Mouse (Mus musculus): ENCODE data around the gene Plekhh2. TPM values are rescaled to one million over a fixed set of nuclear protein-coding genes. Genes with fewer than 3 reads are reported as not detected.

The Plekhh2 gene
- polyA plus RNA-seq, 1 experiment: 28.5 TPM

GRCm38 (mm10) chr17:84642324-84642723, 130.6 kb downstream of the Plekhh2 start:
- no peak for TF ChIP-seq POLR2A (IDR thresholded peaks at IDR 0.05; ENCODE audit: control insufficient read depth, low read depth, low read length)
- H3K4me3 ChIP-seq (ENCODE audit: control insufficient read depth, low read depth, low read length): no peak overlapping the region
- H3K4me1 ChIP-seq (ENCODE audit: control insufficient read depth, insufficient read depth, low read length): no peaks in the 10 kb centered on the region
- H3K36me3 ChIP-seq (ENCODE audit: control insufficient read depth, insufficient read depth, low read length): no peaks in the 10 kb centered on the region
- H3K27me3 ChIP-seq (ENCODE audit: control insufficient read depth, insufficient read depth, low read length): no peaks in the 10 kb centered on the region
- H3K27ac ChIP-seq (ENCODE audit: control insufficient read depth, insufficient read depth, low read depth, low read length): no peak overlapping the region

- Histone ChIP-seq H3K4me3 (ENCODE audit: control insufficient read depth, low read depth, low read length) (no peak overlapping the region), H3K27ac (ENCODE audit: control insufficient read depth, insufficient read depth, low read depth, low read length) (no peak overlapping the region), H3K36me3 (ENCODE audit: control insufficient read depth, insufficient read depth, low read length) (no peaks in the 10 kb centered on the region), H3K4me1 (ENCODE audit: control insufficient read depth, insufficient read depth, low read length) (no peaks in the 10 kb centered on the region), H3K27me3 (ENCODE audit: control insufficient read depth, insufficient read depth, low read length) (no peaks in the 10 kb centered on the region)
- TF ChIP-seq POLR2A (IDR thresholded peaks at IDR 0.05; ENCODE audit: control insufficient read depth, low read depth, low read length): no peak
- no peak for TF ChIP-seq CTCF (IDR thresholded peaks at IDR 0.05; ENCODE audit: control insufficient read depth, insufficient read depth, insufficient replicate concordance, low read depth, low read length)
Measured at GRCm38 (mm10) chr17:84644292-84645050, 132.8 kb downstream of the Plekhh2 start.

GRCm38 (mm10) chr17:84645119-84645518, 133.4 kb downstream of the Plekhh2 start:
- Histone ChIP-seq H3K36me3 (ENCODE audit: control insufficient read depth, insufficient read depth, low read length) (no peaks in the 10 kb centered on the region), H3K27me3 (ENCODE audit: control insufficient read depth, insufficient read depth, low read length) (no peaks in the 10 kb centered on the region), H3K27ac (ENCODE audit: control insufficient read depth, insufficient read depth, low read depth, low read length) (no peak overlapping the region), H3K4me1 (ENCODE audit: control insufficient read depth, insufficient read depth, low read length) (no peaks in the 10 kb centered on the region), H3K4me3 (ENCODE audit: control insufficient read depth, low read depth, low read length) (no peak overlapping the region)
- TF ChIP-seq POLR2A (IDR thresholded peaks at IDR 0.05; ENCODE audit: control insufficient read depth, low read depth, low read length) (no peak), CTCF (IDR thresholded peaks at IDR 0.05; ENCODE audit: control insufficient read depth, insufficient read depth, insufficient replicate concordance, low read depth, low read length) (no peak)

DNA sequence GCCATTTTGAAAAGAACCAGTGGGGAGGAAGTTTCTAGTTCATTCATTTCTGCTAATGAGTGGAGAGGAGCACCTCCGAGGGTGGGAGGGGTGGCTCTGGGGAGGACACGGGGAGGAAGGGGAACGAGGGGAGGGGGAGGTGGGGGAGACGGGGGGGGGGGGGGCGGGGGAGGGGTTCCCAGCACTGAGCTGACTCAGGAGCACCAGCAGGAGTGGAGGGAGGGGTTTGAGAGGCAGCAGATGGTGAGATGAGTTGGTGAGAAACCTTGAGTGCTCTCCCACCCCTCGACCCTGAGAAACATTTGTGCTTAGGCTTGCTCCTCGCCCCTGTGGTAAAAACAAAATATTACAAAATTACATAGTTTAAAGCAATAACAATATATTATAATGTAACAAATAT, 134.2 kb downstream of the Plekhh2 start:
- no peaks in the 10 kb centered on the region for H3K36me3 ChIP-seq (ENCODE audit: control insufficient read depth, insufficient read depth, low read length)
- no peak overlapping the region for H3K27ac ChIP-seq (ENCODE audit: control insufficient read depth, insufficient read depth, low read depth, low read length)
- TF ChIP-seq CTCF (IDR thresholded peaks at IDR 0.05; ENCODE audit: control insufficient read depth, insufficient read depth, insufficient replicate concordance, low read depth, low read length) (no peak), POLR2A (IDR thresholded peaks at IDR 0.05; ENCODE audit: control insufficient read depth, low read depth, low read length) (no peak)
- no peaks in the 10 kb centered on the region for H3K27me3 ChIP-seq (ENCODE audit: control insufficient read depth, insufficient read depth, low read length)
- H3K4me1 ChIP-seq (ENCODE audit: control insufficient read depth, insufficient read depth, low read length): no peaks in the 10 kb centered on the region
- no peak overlapping the region for H3K4me3 ChIP-seq (ENCODE audit: control insufficient read depth, low read depth, low read length)

DNA sequence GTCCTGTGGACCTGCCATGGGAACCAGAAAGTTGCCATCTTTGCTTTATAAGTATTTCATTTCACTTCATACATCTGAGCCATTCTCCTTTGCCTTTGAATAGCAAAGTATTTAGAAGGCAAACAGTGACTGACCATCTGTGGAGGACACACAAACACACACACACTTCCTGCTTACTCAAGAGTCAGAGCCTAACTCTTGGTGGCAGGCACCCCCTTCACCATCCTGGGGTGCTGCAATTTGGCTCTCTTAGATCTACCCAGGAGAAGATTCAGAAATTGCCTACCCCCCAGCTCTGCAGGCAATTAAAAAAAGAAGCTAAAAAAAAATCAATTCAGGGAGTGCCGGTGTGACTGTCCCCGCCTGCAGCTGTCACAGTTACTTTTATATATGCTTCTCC, 134.8 kb downstream of the Plekhh2 start:
- no peaks in the 10 kb centered on the region for H3K4me1 ChIP-seq (ENCODE audit: control insufficient read depth, insufficient read depth, low read length)
- no peak overlapping the region for H3K27ac ChIP-seq (ENCODE audit: control insufficient read depth, insufficient read depth, low read depth, low read length)
- H3K36me3 ChIP-seq (ENCODE audit: control insufficient read depth, insufficient read depth, low read length): no peaks in the 10 kb centered on the region
- TF ChIP-seq POLR2A (IDR thresholded peaks at IDR 0.05; ENCODE audit: control insufficient read depth, low read depth, low read length) (no peak), CTCF (IDR thresholded peaks at IDR 0.05; ENCODE audit: control insufficient read depth, insufficient read depth, insufficient replicate concordance, low read depth, low read length) (no peak)
- H3K27me3 ChIP-seq (ENCODE audit: control insufficient read depth, insufficient read depth, low read length): no peaks in the 10 kb centered on the region
- no peak overlapping the region for H3K4me3 ChIP-seq (ENCODE audit: control insufficient read depth, low read depth, low read length)

GRCm38 (mm10) chr17:84647630-84648029, 135.9 kb downstream of the Plekhh2 start:
- H3K4me1 ChIP-seq (ENCODE audit: control insufficient read depth, insufficient read depth, low read length): no peaks in the 10 kb centered on the region
- H3K4me3 ChIP-seq (ENCODE audit: control insufficient read depth, low read depth, low read length): no peak overlapping the region
- no peaks in the 10 kb centered on the region for H3K36me3 ChIP-seq (ENCODE audit: control insufficient read depth, insufficient read depth, low read length)
- H3K27ac ChIP-seq (ENCODE audit: control insufficient read depth, insufficient read depth, low read depth, low read length): no peak overlapping the region
- no peaks in the 10 kb centered on the region for H3K27me3 ChIP-seq (ENCODE audit: control insufficient read depth, insufficient read depth, low read length)
- TF ChIP-seq POLR2A (IDR thresholded peaks at IDR 0.05; ENCODE audit: control insufficient read depth, low read depth, low read length): no peak
- no peak for TF ChIP-seq CTCF (IDR thresholded peaks at IDR 0.05; ENCODE audit: control insufficient read depth, insufficient read depth, insufficient replicate concordance, low read depth, low read length)

DNA sequence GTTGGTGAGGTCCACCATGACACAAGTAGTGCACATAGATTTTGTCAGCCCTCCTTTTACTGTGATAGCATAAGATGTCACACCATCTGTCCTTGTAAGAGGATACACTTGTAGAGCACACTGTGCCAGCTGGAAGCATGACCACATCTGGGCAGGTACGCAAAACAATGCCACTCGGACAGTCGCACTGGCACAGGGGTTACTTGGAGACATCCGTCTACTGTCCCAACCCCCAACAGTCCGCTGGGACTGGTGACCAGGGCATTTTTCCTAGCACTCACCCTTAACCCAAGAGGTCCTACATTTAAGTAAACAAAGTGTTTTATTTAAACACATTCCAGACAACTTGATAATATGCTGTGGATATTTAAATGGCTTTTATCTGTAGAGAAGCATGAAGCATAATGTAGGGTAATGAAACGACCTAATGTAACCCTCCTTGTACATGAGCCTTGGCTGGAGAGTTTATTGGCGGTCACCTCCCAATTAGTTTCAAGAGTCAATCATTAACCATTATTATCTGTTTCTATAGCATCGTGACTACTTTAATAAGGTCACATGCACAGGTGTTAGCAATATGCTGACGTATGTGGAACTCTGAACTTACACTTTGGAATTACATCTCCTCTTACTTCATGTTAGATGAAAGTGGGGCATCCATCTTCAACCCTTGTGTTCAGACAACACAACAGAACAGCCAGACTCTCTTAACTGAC, 138.8 kb downstream of the Plekhh2 start:
- H3K27me3 ChIP-seq (ENCODE audit: control insufficient read depth, insufficient read depth, low read length): no peaks in the 10 kb centered on the region
- no peaks in the 10 kb centered on the region for H3K36me3 ChIP-seq (ENCODE audit: control insufficient read depth, insufficient read depth, low read length)
- H3K4me1 ChIP-seq (ENCODE audit: control insufficient read depth, insufficient read depth, low read length): no peaks in the 10 kb centered on the region
- TF ChIP-seq POLR2A (IDR thresholded peaks at IDR 0.05; ENCODE audit: control insufficient read depth, low read depth, low read length): no peak
- no peak for TF ChIP-seq CTCF (IDR thresholded peaks at IDR 0.05; ENCODE audit: control insufficient read depth, insufficient read depth, insufficient replicate concordance, low read depth, low read length)
- no peak overlapping the region for H3K27ac ChIP-seq (ENCODE audit: control insufficient read depth, insufficient read depth, low read depth, low read length)
- H3K4me3 ChIP-seq (ENCODE audit: control insufficient read depth, low read depth, low read length): no peak overlapping the region
